Mouse (Mus musculus) cerebellum, adult 2 months (tissue): ENCODE data around the gene Unc50.

Experiments
- CTCF ChIP-seq: fragments of 200-500 bp; IDR thresholded peaks from 2 replicates; pipeline ENCODE4 v1.5.1; 2011; ENCODE audit warnings: low read depth, mild to moderate bottlenecking, control low read depth, low read length, moderate library complexity, borderline replicate concordance; ENCODE audit not compliant: insufficient read depth
- POLR2A ChIP-seq: fragments of 200-500 bp; IDR thresholded peaks from 2 replicates; pipeline ENCODE4 v1.6.1; 2011; ENCODE audit warnings: low read length, control low read depth, borderline replicate concordance; ENCODE audit not compliant: insufficient read depth

DNA sequence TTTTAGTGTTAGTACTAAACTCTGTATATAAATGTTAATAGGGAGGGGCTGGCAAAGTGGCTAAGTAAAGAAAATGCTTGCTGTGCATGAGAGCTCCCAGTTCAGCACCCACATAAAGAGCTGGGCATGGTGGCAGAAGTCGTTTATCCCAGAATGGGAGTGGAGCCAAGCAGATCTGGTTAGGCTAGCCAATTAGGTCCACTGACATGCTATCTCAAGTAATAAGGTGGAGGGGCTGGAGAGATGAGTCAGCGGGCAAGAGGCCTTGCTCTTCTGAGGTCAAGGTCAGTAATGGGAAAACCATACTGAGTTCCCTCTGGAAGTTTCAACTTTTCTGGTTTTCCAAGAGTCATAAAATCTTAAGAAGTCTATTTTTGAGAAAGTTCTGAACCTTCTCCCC lies 1.0 kb upstream of the Unc50 start:
- TF ChIP-seq CTCF = no peak
- TF ChIP-seq POLR2A = no peak
